Mouse (Mus musculus) liver, adult 2 months (tissue): ENCODE measurements at regions not wholly inside any gene's neighbourhood (a gene's known extent, or its start where the extent isn't known, plus 50 kb on each side); places are given as distances from the start of the nearest gene placed in this dataset.

Experiments
- DNase-seq: peaks from one replicate; pipeline ENCODE4 v3.0.0-alpha.2; 2011; ENCODE audit warnings: low read depth, low spot score; ENCODE audit errors: extremely low read depth
- H3K27ac ChIP-seq: fragments of 200-500 bp; replicated peaks from 2 replicates; pipeline ENCODE4 v1.5.1; 2012; ENCODE audit warnings: low read depth, mild to moderate bottlenecking, control low read depth, inconsistent platforms, low read length; ENCODE audit not compliant: insufficient read depth
- H3K27me3 ChIP-seq: fragments of 200-500 bp; 2 replicates; pipeline ENCODE4 v1.6.1; 2012; ENCODE audit warnings: mild to moderate bottlenecking, moderate library complexity, low read length, inconsistent platforms; ENCODE audit not compliant: control insufficient read depth, insufficient read depth
- H3K36me3 ChIP-seq: fragments of 200-500 bp; 2 replicates; pipeline ENCODE4 v1.6.1; 2012; ENCODE audit warnings: low read length, inconsistent platforms; ENCODE audit not compliant: control insufficient read depth, insufficient read depth
- H3K4me1 ChIP-seq: fragments of 200-500 bp; 2 replicates; pipeline ENCODE4 v1.6.1; 2011; ENCODE audit warnings: low read length; ENCODE audit not compliant: control insufficient read depth, insufficient read depth
- H3K4me3 ChIP-seq: fragments of 200-500 bp; 2 replicates; pipeline ENCODE4 v1.5.1; 2011; ENCODE audit warnings: low read depth, mild to moderate bottlenecking, control low read depth, low read length, moderate library complexity; ENCODE audit not compliant: insufficient read depth
- H3K79me2 ChIP-seq: fragments of 200-500 bp; 2 replicates; pipeline ENCODE4 v1.6.1; 2012; ENCODE audit warnings: inconsistent platforms, mild to moderate bottlenecking, low read length, moderate library complexity; ENCODE audit not compliant: control insufficient read depth, insufficient read depth
- H3K9ac ChIP-seq: fragments of 200-500 bp; 2 replicates; pipeline ENCODE4 v1.6.1; 2012; ENCODE audit warnings: low read depth, mild to moderate bottlenecking, control low read depth, inconsistent platforms, low read length
- CTCF ChIP-seq: fragments of 200-500 bp; IDR thresholded peaks from 2 replicates; pipeline ENCODE4 v1.5.1; 2011; ENCODE audit warnings: low read depth, low read length, control low read depth
- POLR2A ChIP-seq: fragments of 200-500 bp; IDR thresholded peaks from 2 replicates; pipeline ENCODE4 v1.6.1; 2011; ENCODE audit warnings: low read length, control low read depth; ENCODE audit not compliant: insufficient read depth; ENCODE audit errors: extremely low read depth
- WGBS: fragments of 180-500 bp; shearing (Covaris S2); methylation state at CpG from one replicate; pipeline ENCODE4 v1.1.7; 2018; 5-methylcytosine and 5-hydroxymethylcytosine counted together

GRCm38 (mm10) chr2:63472248-63472647, 288.2 kb upstream of the Kcnh7 start:
- H3K36me3 ChIP-seq, result no peaks in the 10 kb centered on the region
- no peak for DNase-seq
- no peak overlapping the region for H3K9ac ChIP-seq
- no peak for TF ChIP-seq POLR2A
- no peak for TF ChIP-seq CTCF
- H3K27me3 ChIP-seq, result no peaks in the 10 kb centered on the region
- WGBS, result 61% methylated on average over 2 of the region's 2 CpGs
- no peaks in the 10 kb centered on the region for H3K4me1 ChIP-seq
- no peaks in the 10 kb centered on the region for H3K79me2 ChIP-seq
- no peak overlapping the region for H3K4me3 ChIP-seq
- no peak overlapping the region for H3K27ac ChIP-seq

GRCm38 (mm10) chr2:63459112-63459511, 275.0 kb upstream of the Kcnh7 start:
- H3K4me1 ChIP-seq, result no peaks in the 10 kb centered on the region
- H3K27ac ChIP-seq, result no peak overlapping the region
- no peaks in the 10 kb centered on the region for H3K36me3 ChIP-seq
- H3K27me3 ChIP-seq, result no peaks in the 10 kb centered on the region
- no peak for DNase-seq
- WGBS, result 86% methylated on average over 2 of the region's 2 CpGs
- no peak overlapping the region for H3K4me3 ChIP-seq
- H3K79me2 ChIP-seq, result no peaks in the 10 kb centered on the region
- TF ChIP-seq CTCF (no peak), POLR2A (no peak)
- no peak overlapping the region for H3K9ac ChIP-seq

GRCm38 (mm10) chr2:63454263-63455011, 270.4 kb upstream of the Kcnh7 start:
- TF ChIP-seq POLR2A (no peak), CTCF (no peak)
- Histone ChIP-seq H3K36me3 (no peaks in the 10 kb centered on the region), H3K27me3 (no peaks in the 10 kb centered on the region), H3K79me2 (no peaks in the 10 kb centered on the region), H3K27ac (no peak overlapping the region), H3K9ac (no peak overlapping the region), H3K4me1 (no peaks in the 10 kb centered on the region), H3K4me3 (no peak overlapping the region)
- WGBS, result 61% methylated on average over 10 of the region's 10 CpGs
- no peak for DNase-seq

GRCm38 (mm10) chr2:63452891-63453290, 268.8 kb upstream of the Kcnh7 start:
- TF ChIP-seq POLR2A (no peak), CTCF (no peak)
- H3K27me3 ChIP-seq, result no peaks in the 10 kb centered on the region
- H3K36me3 ChIP-seq, result no peaks in the 10 kb centered on the region
- H3K4me3 ChIP-seq, result no peak overlapping the region
- no peaks in the 10 kb centered on the region for H3K4me1 ChIP-seq
- H3K27ac ChIP-seq, result no peak overlapping the region
- no peak overlapping the region for H3K9ac ChIP-seq
- DNase-seq, result no peak
- H3K79me2 ChIP-seq, result no peaks in the 10 kb centered on the region
- 58% methylated on average over 1 of the region's 1 CpGs for WGBS

- H3K36me3 ChIP-seq, result no peaks in the 10 kb centered on the region
- H3K9ac ChIP-seq, result no peak overlapping the region
- 67% methylated on average over 1 of the region's 1 CpGs for WGBS
- no peak overlapping the region for H3K27ac ChIP-seq
- TF ChIP-seq POLR2A (no peak), CTCF (no peak)
- DNase-seq, result no peak
- no peaks in the 10 kb centered on the region for H3K79me2 ChIP-seq
- no peaks in the 10 kb centered on the region for H3K27me3 ChIP-seq
- no peaks in the 10 kb centered on the region for H3K4me1 ChIP-seq
- no peak overlapping the region for H3K4me3 ChIP-seq
Measured at GRCm38 (mm10) chr2:63452164-63452563, 268.1 kb upstream of the Kcnh7 start.

GRCm38 (mm10) chr2:63434327-63434726, 250.2 kb upstream of the Kcnh7 start:
- no peak for TF ChIP-seq CTCF
- TF ChIP-seq POLR2A, result no peak
- Histone ChIP-seq H3K79me2 (no peaks in the 10 kb centered on the region), H3K36me3 (no peaks in the 10 kb centered on the region), H3K9ac (no peak overlapping the region), H3K4me1 (no peaks in the 10 kb centered on the region), H3K27ac (no peak overlapping the region), H3K27me3 (no peaks in the 10 kb centered on the region), H3K4me3 (no peak overlapping the region)
- no peak for DNase-seq
